Mouse (Mus musculus) cerebellum, adult 9-10 months (tissue): Measurements from ENCODE around the gene Tmprss11a.

Experiments
- DNase-seq: peaks from one replicate; pipeline ENCODE4 v3.0.0; 2022

The Tmprss11a gene

DNA sequence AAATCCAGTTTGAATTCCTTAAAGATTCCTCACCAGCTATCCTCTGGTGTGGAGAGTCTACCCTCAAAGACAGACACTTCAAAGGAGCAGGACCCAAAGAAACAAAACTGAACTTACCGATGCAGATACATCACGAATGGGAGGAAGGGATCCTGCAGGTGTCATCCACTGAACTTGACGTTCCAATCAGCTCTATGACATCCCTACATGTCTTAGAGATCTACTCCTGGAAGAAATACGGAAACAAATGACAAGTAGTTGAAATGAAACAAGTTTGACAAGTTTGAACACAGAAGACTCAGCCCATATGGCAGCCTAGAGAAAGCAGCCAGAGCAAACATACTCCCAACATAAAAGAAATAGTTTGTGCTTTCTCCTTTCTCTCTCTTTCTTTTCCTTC is at the start of gene Tmprss11a:
TSS of gene Tmprss11a (minus strand) at position 101 of the 400 bp plus-strand sequence.
- no peak for DNase-seq

DNA sequence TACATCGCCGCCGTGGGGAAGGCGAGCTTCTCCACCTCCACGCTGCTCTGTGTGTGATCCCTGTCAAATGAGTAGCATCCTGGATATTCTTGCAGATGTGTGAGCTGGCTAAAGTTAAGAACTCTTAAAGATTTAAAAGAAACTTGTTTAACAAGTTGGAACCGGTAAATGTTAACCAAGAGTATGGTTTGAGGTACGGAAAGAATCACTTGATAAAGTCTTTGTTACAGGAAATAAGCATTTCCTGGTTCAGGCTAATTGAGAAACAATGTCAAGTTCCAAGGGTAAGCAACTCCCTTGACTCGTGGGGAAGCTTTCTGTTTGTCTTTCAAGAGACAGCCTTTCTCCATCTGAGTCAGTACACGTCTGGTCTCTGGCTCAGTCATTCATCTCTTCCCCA is 49.7 kb upstream of the Tmprss11a start, which contains the start of gene Tmprss11g:
TSS of gene Tmprss11g (minus strand) at position 101 of the 400 bp plus-strand sequence.
- no peak for DNase-seq

DNA sequence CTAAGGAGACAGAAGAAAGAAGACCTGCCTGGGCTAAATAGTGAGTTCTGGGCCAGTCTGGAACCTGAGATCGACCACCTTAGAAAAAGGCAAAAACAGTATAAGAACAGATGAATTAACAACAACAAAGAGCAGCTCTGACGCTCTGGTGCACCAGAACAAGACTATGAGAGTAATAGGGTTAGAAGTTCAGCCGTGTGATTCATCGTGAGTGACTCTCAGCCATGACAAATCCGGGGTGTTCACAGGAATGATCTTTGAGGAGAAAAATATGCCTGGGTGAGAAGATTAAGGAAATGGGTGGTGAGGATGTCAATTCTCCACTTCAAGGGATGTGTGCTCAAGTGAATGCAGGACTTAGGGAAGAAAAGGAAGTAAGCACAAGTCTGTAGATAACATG is 42.7 kb upstream of the Tmprss11a start:
- DNase-seq, result no peak

DNA sequence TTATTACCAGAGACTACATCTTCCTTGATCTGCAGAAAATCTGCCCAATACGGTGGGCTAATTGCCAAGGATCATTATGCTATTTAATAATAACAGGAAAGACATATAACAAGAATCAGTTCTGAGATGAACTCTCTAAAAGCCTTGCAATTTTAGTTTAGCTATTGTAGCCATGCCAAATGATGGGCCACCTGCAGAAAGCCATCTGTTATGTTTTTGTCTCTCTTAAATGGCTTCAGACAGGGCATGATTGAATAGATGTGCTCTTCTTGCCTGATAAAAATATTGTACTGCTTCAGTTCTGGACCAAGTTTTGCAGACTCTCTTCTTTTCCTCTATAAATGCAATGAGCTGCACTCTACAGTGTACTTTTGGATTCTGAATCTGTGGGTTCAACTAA is 24.7 kb upstream of the Tmprss11a start:
- peak; percentile 50 for DNase-seq

GRCm38 (mm10) chr5:86482562-86482961 is 13.8 kb upstream of the Tmprss11a start:
- peak; percentile 20 for DNase-seq

DNA sequence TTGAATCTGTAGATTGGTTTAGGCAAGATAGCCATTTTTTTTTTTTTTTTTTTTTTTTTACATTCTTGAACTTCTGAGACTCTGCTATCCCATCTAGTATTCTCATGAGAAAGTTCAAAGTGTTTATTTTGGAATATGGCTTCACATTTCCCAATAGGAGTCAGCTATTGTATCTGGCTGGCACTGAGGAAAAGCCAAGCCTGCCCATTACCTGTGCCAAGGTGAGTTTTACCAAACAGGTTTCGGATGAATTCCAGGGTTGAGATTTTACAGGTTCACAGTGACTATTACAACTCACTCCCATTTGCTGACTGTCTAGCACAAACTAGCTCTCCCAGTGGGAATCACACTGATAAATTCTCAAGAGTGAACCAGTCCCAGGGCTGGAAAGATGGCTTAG is 13.2 kb upstream of the Tmprss11a start:
- DNase-seq, result no peak

DNA sequence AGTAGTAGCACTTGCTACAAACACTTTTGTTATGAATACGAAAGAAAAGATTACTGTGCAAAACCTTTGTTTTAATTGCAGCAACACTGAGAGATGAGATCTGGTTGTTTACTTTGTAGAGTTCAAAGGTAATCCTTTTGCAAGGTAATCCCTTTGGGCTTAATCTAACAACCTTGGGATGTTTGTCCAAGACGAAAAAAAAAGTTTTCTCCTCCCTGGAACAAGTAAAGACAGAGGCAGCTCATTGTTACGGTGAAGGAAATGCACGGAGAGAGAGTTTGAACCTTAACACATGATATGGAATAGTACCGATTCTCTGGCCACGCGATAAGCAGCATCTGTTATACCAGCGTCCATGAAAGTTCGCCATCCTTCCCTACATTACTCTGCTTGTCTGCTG is 5.1 kb upstream of the Tmprss11a start:
- DNase-seq, result no peak

DNA sequence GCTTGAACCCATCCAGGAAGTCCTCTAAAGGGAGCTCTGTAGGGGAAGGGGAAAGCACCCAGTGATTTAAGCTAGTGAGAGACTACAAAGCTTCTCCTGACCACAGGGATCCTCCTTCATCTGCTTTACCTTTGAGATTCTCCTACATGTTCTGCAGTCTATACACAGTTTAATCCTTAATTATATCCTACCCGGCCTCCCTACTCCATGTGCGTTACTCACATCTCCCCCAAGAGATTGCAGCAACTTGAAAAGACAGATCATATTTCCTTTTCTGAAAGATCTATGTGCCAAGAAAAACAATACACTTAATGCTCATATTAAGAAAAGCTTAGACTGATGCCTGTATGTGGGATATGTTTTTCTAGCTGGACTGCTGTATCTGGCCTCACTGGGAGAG is 29.5 kb downstream of the Tmprss11a start:
- DNase-seq, result no peak

DNA sequence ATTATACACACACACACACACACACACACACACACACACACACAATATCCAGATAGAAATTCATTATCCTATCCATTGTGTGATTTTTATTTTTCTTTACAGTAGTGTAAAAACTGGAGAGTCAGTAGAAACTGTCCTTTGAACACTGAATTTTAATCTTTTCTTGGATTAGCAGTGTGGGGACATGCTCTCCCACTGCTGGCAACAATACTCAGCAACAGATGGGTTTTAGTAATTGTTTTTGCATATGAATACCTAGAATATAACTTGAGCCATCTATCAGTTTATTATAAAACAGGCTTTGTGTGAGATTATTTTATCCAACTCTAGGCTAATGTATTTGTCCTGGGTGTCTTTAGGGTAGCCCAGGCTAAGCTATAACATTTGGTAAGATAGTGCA is 30.2 kb downstream of the Tmprss11a start:
- no peak for DNase-seq

DNA sequence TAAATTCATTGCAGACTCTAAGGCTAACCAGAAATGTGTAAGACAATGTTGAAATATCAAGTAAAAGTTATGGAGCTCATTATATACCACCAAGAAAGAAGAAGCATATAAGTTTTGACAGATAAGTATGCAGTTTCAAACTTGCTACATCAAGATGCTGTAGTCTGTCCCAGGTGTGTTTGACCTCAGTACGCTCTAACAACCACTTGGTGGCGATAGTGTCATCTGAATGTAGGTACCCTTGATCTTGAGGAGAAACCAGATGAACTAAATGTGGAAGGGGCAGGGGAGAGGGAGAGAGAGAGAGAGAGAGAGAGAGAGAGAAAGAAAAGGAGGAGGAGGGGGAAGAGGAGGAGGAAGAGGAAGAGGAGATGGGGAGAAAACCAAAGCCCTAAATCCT is 36.1 kb downstream of the Tmprss11a start:
- DNase-seq, result peak; percentile 18

DNA sequence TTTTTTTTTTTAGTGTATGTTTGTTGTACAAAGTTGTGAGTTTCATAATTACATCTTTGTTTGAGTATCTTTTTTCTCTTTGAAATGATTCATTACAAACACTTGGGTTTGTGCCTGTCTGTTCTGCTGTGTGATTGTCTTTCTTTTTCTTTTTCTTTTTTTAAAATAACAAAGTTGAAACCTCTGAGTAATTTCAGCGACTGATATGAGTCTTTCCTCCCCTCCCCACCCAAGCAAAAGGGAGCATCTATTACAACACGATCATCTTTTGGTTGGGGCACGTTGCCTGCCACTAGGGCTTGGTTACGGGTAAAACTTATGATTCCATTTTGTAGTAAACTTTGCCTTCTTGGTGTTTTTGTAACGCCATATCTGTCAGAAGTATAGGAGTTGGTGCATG is 37.7 kb downstream of the Tmprss11a start:
- no peak for DNase-seq

- DNase-seq, result no peak
These were observed 47.3 kb downstream of the Tmprss11a start for GRCm38 (mm10) chr5:86421323-86422028.

DNA sequence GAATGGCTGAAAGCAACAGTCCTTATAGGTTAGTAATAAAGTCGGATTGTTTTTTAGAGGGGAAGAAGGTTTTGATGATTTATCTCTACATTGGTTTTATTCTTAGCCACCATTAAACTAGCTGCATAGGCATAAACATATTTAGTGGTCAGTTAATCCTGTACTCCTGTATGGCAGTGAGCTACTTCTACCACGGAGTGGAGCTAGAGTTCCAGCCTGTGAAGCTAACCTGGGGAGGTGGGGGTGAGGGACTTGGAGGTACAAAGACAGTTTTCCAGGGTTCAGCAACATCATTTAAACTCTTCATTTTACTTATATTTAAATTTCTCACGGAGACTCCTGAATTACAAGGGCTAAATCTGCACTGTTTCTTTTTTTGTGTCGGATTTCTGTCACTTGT is 49.3 kb downstream of the Tmprss11a start:
- DNase-seq, result no peak

DNA sequence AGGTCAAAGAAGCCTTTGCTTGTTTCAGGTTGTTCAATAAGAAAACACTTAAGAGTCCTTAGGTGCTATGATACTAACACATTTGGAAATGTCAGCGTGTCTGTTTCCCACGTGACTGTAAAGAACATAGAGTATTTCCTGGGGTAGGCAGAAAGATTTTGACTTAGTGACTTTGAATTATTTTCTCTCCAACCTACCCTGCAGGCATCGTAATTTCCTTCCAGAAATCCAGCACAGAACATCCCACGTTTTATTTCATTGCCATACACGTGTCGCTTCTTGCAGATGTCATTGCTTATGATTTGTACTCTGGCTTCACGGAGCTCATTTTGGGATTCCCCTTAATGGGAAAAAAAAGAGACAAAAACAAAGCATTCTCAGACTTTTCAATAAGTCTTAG is 54.5 kb downstream of the Tmprss11a start:
- DNase-seq, result no peak

DNA sequence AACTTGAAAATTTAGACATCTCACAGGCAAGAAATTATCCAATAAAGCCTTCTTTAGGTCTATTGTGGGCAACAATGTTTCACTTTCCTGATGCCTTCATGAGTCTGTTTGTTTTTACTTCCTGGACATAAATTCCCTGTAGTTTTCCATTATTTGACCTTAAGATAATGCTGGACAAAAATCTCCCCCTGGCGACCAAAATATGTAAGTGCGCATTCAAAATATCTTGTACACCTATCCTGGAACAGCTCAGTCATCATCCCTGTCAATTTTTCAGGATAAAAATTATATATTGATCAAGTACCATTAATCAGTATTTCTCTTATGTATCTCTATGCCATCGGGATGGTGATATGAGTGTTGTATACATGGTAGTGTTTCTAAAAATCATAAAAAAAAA is 58.0 kb downstream of the Tmprss11a start:
- DNase-seq, result peak; percentile 64

- DNase-seq, result no peak
These were observed 60.8 kb downstream of the Tmprss11a start for GRCm38 (mm10) chr5:86407941-86408340.

- no peak for DNase-seq
These were observed 61.6 kb downstream of the Tmprss11a start for GRCm38 (mm10) chr5:86407191-86407590.

DNA sequence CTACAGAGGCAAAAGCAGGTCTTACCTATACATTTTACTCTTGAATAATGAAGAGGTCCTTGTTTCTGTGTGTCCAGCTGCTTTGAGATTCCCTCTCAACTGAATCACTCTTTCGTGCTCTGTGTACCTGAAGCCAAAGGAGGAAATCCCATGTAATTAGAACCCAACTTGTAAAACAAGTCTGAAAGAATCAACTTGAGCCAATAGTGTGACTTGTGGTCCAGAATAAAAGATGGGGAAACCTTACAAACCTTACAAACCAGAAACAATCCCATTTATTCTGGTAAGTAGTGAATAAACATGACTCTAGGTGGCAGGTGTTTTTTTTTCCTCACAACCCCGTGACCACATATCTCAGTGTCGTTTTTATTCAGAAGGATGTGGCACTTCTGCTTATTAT is 95.5 kb downstream of the Tmprss11a start, which contains the start of gene Tmprss11d:
TSS of gene Tmprss11d (minus strand) at position 101 of the 400 bp plus-strand sequence.
- DNase-seq, result no peak
